Mouse (Mus musculus): ENCODE measurements at regions not wholly inside any gene's neighbourhood (a gene's known extent, or its start where the extent isn't known, plus 50 kb on each side); places are given as distances from the start of the nearest gene placed in this dataset.
"Not testable (repeated sequence)": the region's sequence is repeated elsewhere in the genome, so short reads cannot be mapped to it uniquely, and the experiment has no call there.

GRCm38 (mm10) chr10:84302821-84303520, 137.4 kb downstream of the Nuak1 start:
- no peak for DNase-seq (ENCODE audit: low read depth, low spot score)

- DNase-seq (ENCODE audit: low read depth, low spot score): not testable (repeated sequence)
These were observed 131.7 kb downstream of the Nuak1 start for GRCm38 (mm10) chr10:84308746-84309145.

DNA sequence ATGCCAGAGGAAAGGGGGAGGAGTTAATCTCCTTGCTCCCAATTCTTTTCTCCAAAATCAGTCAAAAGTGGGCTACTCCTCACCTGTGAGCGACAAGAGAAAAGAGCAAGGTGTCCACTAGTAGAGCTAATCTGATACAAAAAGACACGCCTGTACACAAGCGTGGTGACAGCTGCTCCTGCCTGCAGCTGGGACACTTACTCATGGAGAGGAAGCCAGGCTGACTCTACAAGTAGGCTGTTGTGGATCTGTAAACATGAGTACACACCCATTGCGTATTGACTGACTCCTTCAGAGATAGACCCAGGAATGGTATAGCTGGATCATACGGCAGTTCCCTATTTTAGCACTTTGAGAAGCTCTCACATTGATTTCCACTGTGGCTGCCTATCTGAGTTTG, 129.7 kb downstream of the Nuak1 start:
- no peak for DNase-seq (ENCODE audit: low read depth, low spot score)

GRCm38 (mm10) chr10:84312656-84313055, 127.7 kb downstream of the Nuak1 start:
- DNase-seq (ENCODE audit: low read depth, low spot score): no peak

DNA sequence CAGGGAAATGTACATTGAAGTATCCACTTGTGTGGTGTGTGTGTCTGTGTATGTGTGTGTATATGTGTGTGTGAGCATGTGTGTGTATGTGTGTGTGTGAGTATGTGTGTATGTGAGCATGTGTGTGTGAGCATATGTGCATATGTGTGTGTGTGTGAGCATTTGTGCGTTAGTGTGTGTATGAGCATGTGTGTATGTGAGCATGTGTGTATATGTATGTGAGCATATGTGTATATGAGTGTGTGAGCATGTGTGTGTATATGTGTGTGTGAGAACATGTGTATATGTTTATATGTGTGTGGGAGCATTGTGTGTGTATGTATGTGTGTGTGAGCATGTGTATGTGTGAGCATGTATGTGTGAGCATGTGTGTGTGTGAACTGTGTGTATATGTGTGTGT, 123.5 kb downstream of the Nuak1 start:
- DNase-seq (ENCODE audit: low read depth, low spot score): no peak

- DNase-seq (ENCODE audit: low read depth, low spot score): no peak
These were observed 122.4 kb downstream of the Nuak1 start for GRCm38 (mm10) chr10:84317960-84318359.

All from brain, embryonic 18.5 days (tissue).